21 mouse cellular contexts compared by ENCODE assay signal in genomic region chr7:75432046-75432445, GRCm38 (mm10). TPM values are rescaled to one million over a fixed set of nuclear protein-coding genes. Genes with fewer than 3 reads are reported as not detected.
A peak's percentile ranks its signal among the peaks of the same experiment; 100 is the strongest.
DNase-seq lines count a peak whose midpoint lies in the region; ATAC-seq and TF ChIP-seq lines count a peak whose summit lies in the region.
"Had no signal": no experiment of that assay in that cellular context is flagged by ENCODE, and none has a peak within 500 bp of the region (broad histone marks: within the 10 kb centered on the region; RNA-seq: fewer than 3 reads in every experiment).

No protein-coding gene starts in this region.

- H3K27ac ChIP-seq in heart, embryonic 13.5 days (replicated peaks), result peak overlapping the region; percentile 80; the same call in 1 of the 2 replicates
- H3K27ac ChIP-seq in kidney, embryonic 14.5 days (ENCODE audit: low read depth, low read length), result no peak overlapping the region
- no peak overlapping the region for H3K27ac ChIP-seq in kidney, embryonic 16.5 days (ENCODE audit: low read length)
- H3K27ac ChIP-seq in kidney, postnatal 0 days, result no peak overlapping the region
- H3K27ac ChIP-seq: embryonic facial prominence, embryonic 10.5 days; embryonic facial prominence, embryonic 12.5 days; forebrain, embryonic 13.5 days; forebrain, embryonic 15.5 days had no signal

- H3K27me3 ChIP-seq in heart, embryonic 13.5 days (replicated peaks), result no peaks in the 10 kb centered on the region
- no peaks in the 10 kb centered on the region for H3K27me3 ChIP-seq in kidney, embryonic 14.5 days (ENCODE audit: control insufficient read depth, insufficient read depth, low read length)
- no peaks in the 10 kb centered on the region for H3K27me3 ChIP-seq in kidney, embryonic 16.5 days (ENCODE audit: insufficient read depth, low read length)
- H3K27me3 ChIP-seq in kidney, postnatal 0 days (ENCODE audit: insufficient read depth, low read length), result no peaks in the 10 kb centered on the region
- H3K27me3 ChIP-seq in C2C12 (ENCODE audit: control insufficient read depth, insufficient read depth, insufficient read length), result no peaks in the 10 kb centered on the region
- H3K27me3 ChIP-seq: embryonic facial prominence, embryonic 12.5 days; forebrain, embryonic 13.5 days; forebrain, embryonic 15.5 days had no signal

- intact Hi-C loops in heart, postnatal 10 days (cut with DNase I), result no loop called here

- no peak overlapping the region for H3K4me2 ChIP-seq in heart, embryonic 13.5 days
- H3K4me2 ChIP-seq in kidney, embryonic 14.5 days (replicated peaks; ENCODE audit: low read depth, low read length), result no peak overlapping the region
- no peak overlapping the region for H3K4me2 ChIP-seq in kidney, embryonic 16.5 days (replicated peaks; ENCODE audit: low read depth, low read length)
- H3K4me2 ChIP-seq in kidney, postnatal 0 days (ENCODE audit: low read length), result no peak overlapping the region
- H3K4me2 ChIP-seq: embryonic facial prominence, embryonic 12.5 days; forebrain, embryonic 13.5 days; forebrain, embryonic 15.5 days had no signal

- no peaks in the 10 kb centered on the region for H3K36me3 ChIP-seq in heart, embryonic 13.5 days
- H3K36me3 ChIP-seq in kidney, embryonic 14.5 days (ENCODE audit: control insufficient read depth, insufficient read depth, low read length), result no peaks in the 10 kb centered on the region
- H3K36me3 ChIP-seq in kidney, embryonic 16.5 days (ENCODE audit: insufficient read depth, low read length), result no peaks in the 10 kb centered on the region
- no peaks in the 10 kb centered on the region for H3K36me3 ChIP-seq in kidney, postnatal 0 days (ENCODE audit: insufficient read depth, low read length)
- H3K36me3 ChIP-seq in C2C12 (ENCODE audit: control insufficient read depth, insufficient read depth), result no peaks in the 10 kb centered on the region
- H3K36me3 ChIP-seq: embryonic facial prominence, embryonic 10.5 days; embryonic facial prominence, embryonic 12.5 days; forebrain, embryonic 15.5 days had no signal

- H3K4me3 ChIP-seq in heart, embryonic 13.5 days, result no peak overlapping the region
- H3K4me3 ChIP-seq in kidney, embryonic 14.5 days (ENCODE audit: low read length), result no peak overlapping the region
- H3K4me3 ChIP-seq in kidney, embryonic 16.5 days (ENCODE audit: low read length), result no peak overlapping the region
- no peak overlapping the region for H3K4me3 ChIP-seq in kidney, postnatal 0 days (replicated peaks; ENCODE audit: low read depth, low read length)
- H3K4me3 ChIP-seq in C2C12 (ENCODE audit: insufficient read depth, poor library complexity, severe bottlenecking), result no peak overlapping the region
- H3K4me3 ChIP-seq: embryonic facial prominence, embryonic 10.5 days; embryonic facial prominence, embryonic 12.5 days; forebrain, embryonic 13.5 days; forebrain, embryonic 15.5 days had no signal

- no peak for DNase-seq in heart, postnatal 10 days
- DNase-seq in kidney, postnatal 0 days (ENCODE audit: low spot score), result peak; percentile 44
- DNase-seq in kidney, postnatal 36 days, result no peak
- no peak for DNase-seq in layer of hippocampus, adult 11-12 months (ENCODE audit: low spot score)
- DNase-seq: adrenal gland, adult 2 months; adrenal gland, postnatal 14 days; adrenal gland, postnatal 36 days; B cell, adult 2 months; cerebellum, adult 11-12 months; cerebellum, adult 2 months; cerebellum, adult 9-10 months; cerebellum, postnatal 10 days; cerebellum, postnatal 25 days had no signal

- no peak overlapping the region for H3K9ac ChIP-seq in heart, embryonic 13.5 days
- H3K9ac ChIP-seq in kidney, embryonic 14.5 days (ENCODE audit: low read depth, low read length), result no peak overlapping the region
- no peak overlapping the region for H3K9ac ChIP-seq in kidney, embryonic 16.5 days (replicated peaks; ENCODE audit: low read length)
- H3K9ac ChIP-seq in kidney, postnatal 0 days (ENCODE audit: low read depth, low read length), result no peak overlapping the region
- H3K9ac ChIP-seq: embryonic facial prominence, embryonic 12.5 days; forebrain, embryonic 13.5 days; forebrain, embryonic 15.5 days had no signal

- H3ac ChIP-seq in C2C12 (ENCODE audit: control insufficient read depth, insufficient read length, low read depth), result no peak overlapping the region

- no peaks in the 10 kb centered on the region for H3K79me2 ChIP-seq in C2C12 (ENCODE audit: control insufficient read depth, insufficient read depth)

- no peaks in the 10 kb centered on the region for H3K9me3 ChIP-seq in heart, embryonic 13.5 days
- no peaks in the 10 kb centered on the region for H3K9me3 ChIP-seq in kidney, embryonic 14.5 days (ENCODE audit: control insufficient read depth, low read length)
- no peaks in the 10 kb centered on the region for H3K9me3 ChIP-seq in kidney, embryonic 16.5 days (ENCODE audit: low read length)
- no peaks in the 10 kb centered on the region for H3K9me3 ChIP-seq in kidney, postnatal 0 days (replicated peaks; ENCODE audit: low read length)
- H3K9me3 ChIP-seq: embryonic facial prominence, embryonic 10.5 days; embryonic facial prominence, embryonic 12.5 days; forebrain, embryonic 13.5 days; forebrain, embryonic 15.5 days had no signal

- no peak for ATAC-seq in heart, embryonic 13.5 days (ENCODE audit: extremely low read depth, insufficient number of reproducible peaks, low FRiP score, low TSS enrichment)
- ATAC-seq in kidney, embryonic 14.5 days (ENCODE audit: low FRiP score, low TSS enrichment), result peak; percentile 41; the same call in 1 of the 2 replicates
- no peak for ATAC-seq in kidney, embryonic 16.5 days (ENCODE audit: low FRiP score, low TSS enrichment)
- ATAC-seq in kidney, postnatal 0 days (replicated peaks; ENCODE audit: low FRiP score, low read depth), result no peak
- ATAC-seq: forebrain, embryonic 13.5 days; forebrain, embryonic 15.5 days had no signal

- no peak for TF ChIP-seq CTCF in kidney, postnatal 0 days (IDR thresholded peaks at IDR 0.05; ENCODE audit: low read depth)
- no peak for TF ChIP-seq CTCF in C2C12 (IDR thresholded peaks at IDR 0.05; ENCODE audit: control insufficient read depth, insufficient read depth, insufficient read length)

- 58% methylated on average over 3 of the region's 3 CpGs for WGBS in heart, embryonic 13.5 days
- WGBS in kidney, embryonic 14.5 days, result 49% methylated on average over 3 of the region's 3 CpGs
- WGBS in kidney, embryonic 16.5 days, result 47% methylated on average over 3 of the region's 3 CpGs
- 41% methylated on average over 3 of the region's 3 CpGs for WGBS in kidney, postnatal 0 days

- H3K79me3 ChIP-seq in C2C12 (ENCODE audit: low read depth), result no peaks in the 10 kb centered on the region

- H3K4me1 ChIP-seq in heart, embryonic 13.5 days, result peaks cover 52% of the 10 kb centered on the region
- H3K4me1 ChIP-seq in kidney, embryonic 14.5 days (ENCODE audit: control insufficient read depth, insufficient read depth, low read length), result peaks cover 9% of the 10 kb centered on the region
- H3K4me1 ChIP-seq in kidney, embryonic 16.5 days (ENCODE audit: insufficient read depth, low read length), result peaks cover 17% of the 10 kb centered on the region; the same call in 1 of the 2 replicates
- H3K4me1 ChIP-seq in kidney, postnatal 0 days (replicated peaks; ENCODE audit: insufficient read depth, low read length), result no peaks in the 10 kb centered on the region
- H3K4me1 ChIP-seq: forebrain, embryonic 13.5 days; forebrain, embryonic 15.5 days had no signal

TF ChIP-seq in C2C12, 6 proteins besides CTCF, POLR2A, EP300 and RAD21:
- peak; percentile 82 for TF ChIP-seq MYOD1 (IDR thresholded peaks at IDR 0.05; ENCODE audit: control insufficient read depth, insufficient read length, low read depth)
- TF ChIP-seq MAX (IDR thresholded peaks at IDR 0.05), result no peak
- TF ChIP-seq FOSL1 (IDR thresholded peaks at IDR 0.05; ENCODE audit: insufficient read depth, low read length, poor library complexity, severe bottlenecking), result no peak

RNA-seq across cellular contexts. Expression of gene Akap13, which starts 23.3 kb away (rescaled TPM):
- 41.8 and 45.2 TPM in 2 replicates for polyA plus RNA-seq in heart, embryonic 13.5 days (2015; fragmentation: Nextera tagmentation; extraction: Ambion mirVana)
- 10 to 100 TPM; 94.0 to 95.4 TPM for total RNA-seq in heart, postnatal 10 days (2021)
- polyA plus RNA-seq in kidney, embryonic 14.5 days (2014; fragmentation: Nextera tagmentation; extraction: Ambion mirVana), result 45.0 and 69.8 TPM in 2 replicates
- polyA plus RNA-seq in kidney, embryonic 16.5 days (2015; fragmentation: Nextera tagmentation; extraction: Ambion mirVana), result 35.2 and 44.5 TPM in 2 replicates
- polyA plus RNA-seq in kidney, postnatal 0 days (2015; fragmentation: Nextera tagmentation; extraction: Ambion mirVana), result 24.3 and 27.9 TPM in 2 replicates
- 11.1 TPM for polyA plus RNA-seq in C2C12 (2012; fragmentation: generic; extraction: Trizol)
